Mouse (Mus musculus): ENCODE results near the gene Ssbp3.

DNA sequence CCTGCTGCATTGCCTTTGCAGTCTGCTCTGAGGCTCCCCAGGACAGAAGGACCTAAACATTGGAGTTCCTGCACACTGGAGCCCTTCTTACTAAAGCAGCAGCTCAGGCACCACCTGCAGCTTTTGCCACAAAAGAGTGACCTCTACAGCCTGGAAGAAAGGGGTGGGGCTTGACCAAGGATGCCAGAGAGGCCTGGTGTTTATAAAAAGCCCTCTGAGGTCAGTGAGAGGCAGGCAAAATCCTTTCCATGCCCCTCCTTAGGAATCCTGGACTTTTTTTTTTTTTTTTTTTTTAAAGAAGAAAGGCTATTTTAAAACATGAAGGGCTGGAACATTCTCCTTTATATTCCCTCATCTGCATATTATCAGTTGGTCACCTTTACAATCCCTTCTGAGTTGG, 42.7 kb downstream of the Ssbp3 start:
- TF ChIP-seq CTCF (IDR thresholded peaks at IDR 0.05; ENCODE audit: extremely low read depth, insufficient read depth, insufficient read length, insufficient replicate concordance) (no peak), POLR2A (IDR thresholded peaks at IDR 0.05; ENCODE audit: low read depth, low read length) (no peak)

Measured in spleen, adult 2 months (tissue).